In genomic region chr1:189687654-189688387, GRCm38 (mm10) we compare ENCODE assay signal across 8 mouse cellular contexts. TPM values are rescaled to one million over a fixed set of nuclear protein-coding genes. Genes with fewer than 3 reads are reported as not detected.
DNase-seq lines count a peak whose midpoint lies in the region; ATAC-seq and TF ChIP-seq lines count a peak whose summit lies in the region.

Gene Cenpf, minus strand, starts transcription at chr1:189688086.

- H3K4me2 ChIP-seq in hindbrain, postnatal 0 days (ENCODE audit: low read depth, low read length) = peak within 1 kb of the TSS; percentile 92

- intact Hi-C loops in gastrocnemius, adult 2 months (cut with DNase I) = no loop called here
- intact Hi-C loops in left cerebral cortex, adult 2 months (cut with DNase I) = no loop called here

- peak within 1 kb of the TSS; percentile 40; the same call in 1 of the 2 replicates for H3K9ac ChIP-seq in hindbrain, postnatal 0 days (replicated peaks; ENCODE audit: low read length)

- peak within 1 kb of the TSS; percentile 78 for H3K4me3 ChIP-seq in gastrocnemius, adult 2 months
- H3K4me3 ChIP-seq in hindbrain, postnatal 0 days (ENCODE audit: low read length) = peak within 1 kb of the TSS; percentile 68
- peak within 1 kb of the TSS; percentile 71 for H3K4me3 ChIP-seq in left cerebral cortex, adult 2 months

- H3K27me3 ChIP-seq in hindbrain, postnatal 0 days (ENCODE audit: insufficient read depth, low read length) = no peaks in the 10 kb centered on the region

- peak; percentile 99 for ATAC-seq in common myeloid progenitor, adult 5-6 weeks (replicated peaks; ENCODE audit: low read depth, poor library complexity, severe bottlenecking)
- peak; percentile 100 for ATAC-seq in hindbrain, postnatal 0 days
- peak; percentile 98 for ATAC-seq in megakaryocyte, adult 5-6 weeks (ENCODE audit: poor library complexity, severe bottlenecking)

- peak; percentile 100 for DNase-seq in ZHBTc4 (ENCODE audit: low read depth, low spot score)
- DNase-seq in gastrocnemius, adult 2 months = peak; percentile 99
- peak; percentile 99 for DNase-seq in hindbrain, postnatal 0 days (ENCODE audit: low spot score)
- peak; percentile 96 for DNase-seq in left cerebral cortex, adult 2 months (ENCODE audit: extremely low spot score in 1 of 2, low spot score in 2 of 2)
- DNase-seq in right cerebral cortex, adult 2 months (ENCODE audit: low spot score in 2 of 2) = peak; percentile 97 to 98
- peak; percentile 99 for DNase-seq in urinary bladder, postnatal 14 days (ENCODE audit: low spot score)

- H3K9me3 ChIP-seq in hindbrain, postnatal 0 days (ENCODE audit: low read length) = no peaks in the 10 kb centered on the region

- H3K27ac ChIP-seq in gastrocnemius, adult 2 months = peak within 1 kb of the TSS; percentile 9; the same call in 1 of the 2 replicates
- no peak within 1 kb of the TSS for H3K27ac ChIP-seq in hindbrain, postnatal 0 days
- no peak within 1 kb of the TSS for H3K27ac ChIP-seq in left cerebral cortex, adult 2 months

- TF ChIP-seq CTCF in gastrocnemius, adult 2 months (IDR thresholded peaks at IDR 0.05) = no peak
- TF ChIP-seq CTCF in hindbrain, postnatal 0 days (IDR thresholded peaks at IDR 0.05; ENCODE audit: low read depth) = no peak
- no peak for TF ChIP-seq CTCF in left cerebral cortex, adult 2 months (IDR thresholded peaks at IDR 0.05)

- no peaks in the 10 kb centered on the region for H3K4me1 ChIP-seq in hindbrain, postnatal 0 days (ENCODE audit: insufficient read depth, low read length)

- H3K36me3 ChIP-seq in hindbrain, postnatal 0 days (ENCODE audit: insufficient read depth, low read length) = no peaks in the 10 kb centered on the region; the same call in 1 of the 2 replicates

- WGBS in hindbrain, postnatal 0 days = under 1% methylated on average over 55 of the region's 55 CpGs

RNA-seq across cellular contexts. Expression of gene Cenpf, which starts in this region (rescaled TPM):
- 54.4 and 83.6 TPM in 2 replicates for total RNA-seq in common myeloid progenitor, adult 5-6 weeks (2017)
- under 1 TPM; 0.03 to 0.05 TPM for total RNA-seq in gastrocnemius, adult 2 months (2021)
- 4.8 and 5.4 TPM in 2 replicates for total RNA-seq in hindbrain, postnatal 0 days (2014; rRNA removed)
- polyA plus RNA-seq in hindbrain, postnatal 0 days (2015; fragmentation: Nextera tagmentation; extraction: Ambion mirVana) = 22.5 and 26.9 TPM in 2 replicates
- under 1 TPM; 0.37 to 0.84 TPM for total RNA-seq in left cerebral cortex, adult 2 months (2021)
- total RNA-seq in megakaryocyte, adult 5-6 weeks (2015) = 38.7 and 40.5 TPM in 2 replicates
- total RNA-seq in megakaryocyte, adult 5-6 weeks (2017) = 47.4 and 82.1 TPM in 2 replicates

Comparison
In these comparisons a context has a peak if more than half of its experiments do, and no peak if none do; other contexts are left out.
1. Peak in DNase-seq, H3K4me3 ChIP-seq and H3K27ac ChIP-seq in gastrocnemius, adult 2 months; RNA of the gene not detected or under 1 TPM.
2. Peak in DNase-seq and H3K4me3 ChIP-seq in left cerebral cortex, adult 2 months; RNA of the gene not detected or under 1 TPM.